Mouse (Mus musculus): ENCODE measurements around the gene Pxt1. TPM values are rescaled to one million over a fixed set of nuclear protein-coding genes. Genes with fewer than 3 reads are reported as not detected.

Pxt1 gene
- polyA plus RNA-seq, 1 experiment from 2014 or later = not detected

- Histone ChIP-seq H3K4me1 (ENCODE audit: control insufficient read depth, insufficient read depth, low read length) (no peaks in the 10 kb centered on the region), H3K36me3 (ENCODE audit: control insufficient read depth, insufficient read depth, low read length) (no peaks in the 10 kb centered on the region), H3K27me3 (ENCODE audit: control insufficient read depth, insufficient read depth, low read length) (peaks cover 8% of the 10 kb centered on the region; the same call in 1 of the 2 replicates), H3K9me3 (ENCODE audit: control insufficient read depth, low read length) (no peaks in the 10 kb centered on the region), H3K27ac (replicated peaks; ENCODE audit: low read depth, low read length) (no peak overlapping the region), H3K4me2 (ENCODE audit: low read length) (no peak overlapping the region), H3K9ac (replicated peaks; ENCODE audit: low read length) (no peak overlapping the region), H3K4me3 (replicated peaks; ENCODE audit: low read depth, low read length) (no peak overlapping the region)
- WGBS = 85% methylated on average over 5 of the region's 5 CpGs
- ATAC-seq (ENCODE audit: low FRiP score, low TSS enrichment) = no peak
- no peak for DNase-seq
These were observed 30.4 kb downstream of the Pxt1 start for GRCm38 (mm10) chr17:28913200-28913599.

DNA sequence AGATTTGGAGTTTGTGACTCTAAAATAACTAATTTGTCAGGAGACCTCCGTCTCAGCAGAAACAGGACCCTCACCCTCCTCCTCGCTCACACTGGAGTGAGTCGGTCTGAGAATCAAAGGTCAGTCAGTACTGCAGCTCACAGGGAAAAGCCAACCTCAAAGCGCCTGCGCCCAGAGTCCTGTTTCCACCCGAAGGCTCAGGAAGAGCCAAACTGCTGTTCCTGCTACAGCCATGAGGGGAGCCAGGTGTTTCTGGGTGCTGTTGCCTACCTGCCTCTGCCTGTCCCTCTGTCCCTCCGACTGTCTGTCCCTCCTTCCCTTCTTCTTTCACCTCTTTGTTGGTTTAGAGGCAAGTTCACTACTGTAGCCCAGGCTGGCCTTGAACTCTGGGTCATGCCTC is 33.5 kb downstream of the Pxt1 start:
- Histone ChIP-seq H3K4me1 (ENCODE audit: control insufficient read depth, insufficient read depth, low read length) (peaks cover 5% of the 10 kb centered on the region), H3K36me3 (ENCODE audit: control insufficient read depth, insufficient read depth, low read length) (no peaks in the 10 kb centered on the region), H3K27me3 (ENCODE audit: control insufficient read depth, insufficient read depth, low read length) (peaks cover 8% of the 10 kb centered on the region; the same call in 1 of the 2 replicates), H3K9me3 (ENCODE audit: control insufficient read depth, low read length) (no peaks in the 10 kb centered on the region), H3K4me3 (replicated peaks; ENCODE audit: low read depth, low read length) (no peak overlapping the region), H3K27ac (replicated peaks; ENCODE audit: low read depth, low read length) (no peak overlapping the region), H3K9ac (replicated peaks; ENCODE audit: low read length) (no peak overlapping the region), H3K4me2 (ENCODE audit: low read length) (no peak overlapping the region)
- no peak for DNase-seq
- WGBS = 25% methylated on average over 7 of the region's 7 CpGs
- no peak for ATAC-seq (ENCODE audit: low FRiP score, low TSS enrichment)

DNA sequence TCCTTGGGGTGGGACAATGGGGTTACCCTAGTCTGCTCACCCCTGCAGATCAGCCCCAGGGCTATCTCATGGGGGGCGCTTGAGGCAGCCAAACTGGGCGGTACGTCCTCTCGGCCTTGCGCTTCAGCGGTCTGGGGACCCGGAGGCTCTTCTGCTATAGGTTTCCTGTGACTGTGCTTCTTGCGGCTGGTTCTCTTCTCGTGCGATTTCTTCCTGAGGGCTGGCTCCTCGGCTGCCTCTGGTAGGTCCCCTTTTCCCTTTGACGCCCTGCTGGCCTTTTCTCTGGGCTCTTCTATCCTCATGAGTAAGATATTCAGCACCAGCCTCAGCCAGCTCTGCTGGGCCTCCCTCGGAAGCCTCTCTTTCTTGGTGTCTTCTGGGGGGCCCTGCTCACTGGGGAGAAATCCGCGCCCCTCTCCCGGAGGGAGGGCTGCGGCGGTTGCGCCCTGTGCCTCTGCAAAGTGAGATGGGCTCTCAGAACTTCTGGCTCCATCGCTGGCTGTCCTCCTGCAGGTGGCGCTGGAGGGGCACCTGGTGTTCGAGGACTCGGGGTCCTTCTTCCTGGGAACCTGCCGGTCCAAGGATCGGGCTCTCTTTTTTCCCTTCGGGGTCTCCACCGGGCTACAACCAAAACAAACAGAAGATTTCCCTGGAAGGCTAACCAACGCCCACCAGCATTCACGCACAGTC is 34.2 kb downstream of the Pxt1 start:
- Histone ChIP-seq H3K27ac (replicated peaks; ENCODE audit: low read depth, low read length) (no peak overlapping the region), H3K36me3 (ENCODE audit: control insufficient read depth, insufficient read depth, low read length) (no peaks in the 10 kb centered on the region), H3K4me1 (ENCODE audit: control insufficient read depth, insufficient read depth, low read length) (peaks cover 12% of the 10 kb centered on the region), H3K9me3 (ENCODE audit: control insufficient read depth, low read length) (no peaks in the 10 kb centered on the region), H3K4me2 (ENCODE audit: low read length) (peak overlapping the region; percentile 33), H3K27me3 (ENCODE audit: control insufficient read depth, insufficient read depth, low read length) (peaks cover 8% of the 10 kb centered on the region; the same call in 1 of the 2 replicates), H3K9ac (replicated peaks; ENCODE audit: low read length) (no peak overlapping the region), H3K4me3 (replicated peaks; ENCODE audit: low read depth, low read length) (no peak overlapping the region; the same call in 1 of the 2 replicates)
- ATAC-seq (ENCODE audit: low FRiP score, low TSS enrichment) (no peak), DNase-seq (peak; percentile 72)
- WGBS = 12% methylated on average over 29 of the region's 29 CpGs

- Histone ChIP-seq H3K4me1 (ENCODE audit: control insufficient read depth, insufficient read depth, low read length) (peaks cover 16% of the 10 kb centered on the region), H3K27ac (replicated peaks; ENCODE audit: low read depth, low read length) (no peak overlapping the region), H3K4me3 (replicated peaks; ENCODE audit: low read depth, low read length) (no peak overlapping the region), H3K27me3 (ENCODE audit: control insufficient read depth, insufficient read depth, low read length) (peaks cover 8% of the 10 kb centered on the region; the same call in 1 of the 2 replicates), H3K9me3 (ENCODE audit: control insufficient read depth, low read length) (no peaks in the 10 kb centered on the region), H3K9ac (replicated peaks; ENCODE audit: low read length) (no peak overlapping the region), H3K36me3 (ENCODE audit: control insufficient read depth, insufficient read depth, low read length) (no peaks in the 10 kb centered on the region), H3K4me2 (ENCODE audit: low read length) (no peak overlapping the region)
- no peak for ATAC-seq (ENCODE audit: low FRiP score, low TSS enrichment)
- DNase-seq = peak; percentile 48
- WGBS = 65% methylated on average over 7 of the region's 7 CpGs
These were observed 35.7 kb downstream of the Pxt1 start for GRCm38 (mm10) chr17:28907959-28908358.

DNA sequence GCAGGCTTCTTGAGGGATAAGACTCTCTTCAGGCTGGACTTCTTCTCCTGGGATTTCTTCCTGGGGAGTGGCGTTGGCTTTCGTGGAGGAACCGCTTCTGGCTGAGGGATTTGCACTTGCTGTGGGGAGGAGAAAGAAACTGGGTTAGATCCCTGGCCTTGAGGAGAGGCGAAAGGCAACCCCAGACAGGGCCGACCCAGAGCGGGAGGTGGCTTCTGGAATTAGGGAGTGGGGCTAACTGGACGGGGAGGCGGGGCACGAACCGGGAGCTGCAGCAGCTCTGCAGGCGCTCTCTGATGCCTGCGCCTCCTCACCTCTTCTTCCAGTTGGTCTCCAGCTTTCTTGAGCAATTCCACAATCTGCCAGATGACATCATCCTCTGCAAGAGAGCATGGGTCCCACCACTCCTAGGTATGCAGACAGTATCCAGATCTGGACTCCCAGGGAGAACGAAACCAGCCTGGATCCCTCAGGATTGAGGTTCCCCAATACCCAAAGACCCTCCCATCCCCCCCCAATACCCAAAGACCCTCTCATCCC is 38.2 kb downstream of the Pxt1 start:
- peak overlapping the region; percentile 28 for H3K4me2 ChIP-seq (ENCODE audit: low read length)
- peaks cover 8% of the 10 kb centered on the region; the same call in 1 of the 2 replicates for H3K27me3 ChIP-seq (ENCODE audit: control insufficient read depth, insufficient read depth, low read length)
- H3K4me3 ChIP-seq (replicated peaks; ENCODE audit: low read depth, low read length) = no peak overlapping the region
- H3K27ac ChIP-seq (replicated peaks; ENCODE audit: low read depth, low read length) = peak overlapping the region; percentile 86
- H3K9ac ChIP-seq (replicated peaks; ENCODE audit: low read length) = peak overlapping the region; percentile 6; the same call in 1 of the 2 replicates
- H3K4me1 ChIP-seq (ENCODE audit: control insufficient read depth, insufficient read depth, low read length) = peaks cover 16% of the 10 kb centered on the region
- 52% methylated on average over 13 of the region's 13 CpGs for WGBS
- peak; percentile 27 for DNase-seq
- no peak for ATAC-seq (ENCODE audit: low FRiP score, low TSS enrichment)
- H3K9me3 ChIP-seq (ENCODE audit: control insufficient read depth, low read length) = no peaks in the 10 kb centered on the region
- no peaks in the 10 kb centered on the region for H3K36me3 ChIP-seq (ENCODE audit: control insufficient read depth, insufficient read depth, low read length)

- 23% methylated on average over 23 of the region's 23 CpGs for WGBS
- Histone ChIP-seq H3K9me3 (ENCODE audit: control insufficient read depth, low read length) (no peaks in the 10 kb centered on the region), H3K4me3 (replicated peaks; ENCODE audit: low read depth, low read length) (no peak overlapping the region), H3K4me1 (ENCODE audit: control insufficient read depth, insufficient read depth, low read length) (peaks cover 16% of the 10 kb centered on the region), H3K36me3 (ENCODE audit: control insufficient read depth, insufficient read depth, low read length) (no peaks in the 10 kb centered on the region), H3K4me2 (ENCODE audit: low read length) (peak overlapping the region; percentile 28), H3K27me3 (ENCODE audit: control insufficient read depth, insufficient read depth, low read length) (peaks cover 8% of the 10 kb centered on the region; the same call in 1 of the 2 replicates), H3K9ac (replicated peaks; ENCODE audit: low read length) (peak overlapping the region; percentile 18; the same call in 1 of the 2 replicates), H3K27ac (replicated peaks; ENCODE audit: low read depth, low read length) (peak overlapping the region; percentile 86)
- peak; percentile 79; the same call in 1 of the 2 replicates for ATAC-seq (ENCODE audit: low FRiP score, low TSS enrichment)
- DNase-seq = peak; percentile 86
These were observed 38.9 kb downstream of the Pxt1 start for GRCm38 (mm10) chr17:28904546-28905376.

- no peak for DNase-seq
- no peak for ATAC-seq (ENCODE audit: low FRiP score, low TSS enrichment)
- no peak overlapping the region for H3K4me3 ChIP-seq (replicated peaks; ENCODE audit: low read depth, low read length)
- no peak overlapping the region for H3K27ac ChIP-seq (replicated peaks; ENCODE audit: low read depth, low read length)
- peaks cover 21% of the 10 kb centered on the region for H3K4me1 ChIP-seq (ENCODE audit: control insufficient read depth, insufficient read depth, low read length)
- no peak overlapping the region for H3K9ac ChIP-seq (replicated peaks; ENCODE audit: low read length)
- H3K27me3 ChIP-seq (ENCODE audit: control insufficient read depth, insufficient read depth, low read length) = no peaks in the 10 kb centered on the region
- WGBS = 63% methylated on average over 4 of the region's 4 CpGs
- no peaks in the 10 kb centered on the region for H3K9me3 ChIP-seq (ENCODE audit: control insufficient read depth, low read length)
- no peaks in the 10 kb centered on the region for H3K36me3 ChIP-seq (ENCODE audit: control insufficient read depth, insufficient read depth, low read length)
- no peak overlapping the region for H3K4me2 ChIP-seq (ENCODE audit: low read length)
These were observed 42.1 kb downstream of the Pxt1 start for GRCm38 (mm10) chr17:28901559-28901958.

DNA sequence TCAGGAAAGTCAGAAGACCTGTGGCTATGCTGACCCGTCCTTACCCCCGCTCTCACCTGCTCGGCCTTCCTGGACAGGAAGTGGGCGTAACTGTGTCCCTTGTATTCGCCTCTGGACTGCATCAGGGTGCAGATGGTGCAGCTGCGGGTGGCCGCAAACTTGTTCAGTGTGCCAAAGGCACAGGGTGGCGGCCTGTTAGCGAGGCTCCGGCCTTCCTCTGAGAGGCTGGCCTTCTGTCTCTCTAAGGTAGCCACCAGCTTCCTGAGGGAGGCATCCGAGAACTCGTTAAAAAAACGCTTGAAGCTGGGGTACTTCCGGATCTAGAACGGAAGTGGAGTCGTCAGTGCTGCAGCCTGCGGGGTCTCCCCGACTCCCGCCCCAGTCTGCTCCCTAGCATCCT is 44.2 kb downstream of the Pxt1 start:
- DNase-seq (no peak), ATAC-seq (ENCODE audit: low FRiP score, low TSS enrichment) (no peak)
- 82% methylated on average over 19 of the region's 19 CpGs for WGBS
- no peaks in the 10 kb centered on the region for H3K36me3 ChIP-seq (ENCODE audit: control insufficient read depth, insufficient read depth, low read length)
- no peak overlapping the region for H3K4me2 ChIP-seq (ENCODE audit: low read length)
- no peak overlapping the region for H3K4me3 ChIP-seq (replicated peaks; ENCODE audit: low read depth, low read length)
- no peaks in the 10 kb centered on the region for H3K9me3 ChIP-seq (ENCODE audit: control insufficient read depth, low read length)
- peaks cover 9% of the 10 kb centered on the region for H3K4me1 ChIP-seq (ENCODE audit: control insufficient read depth, insufficient read depth, low read length)
- H3K27me3 ChIP-seq (ENCODE audit: control insufficient read depth, insufficient read depth, low read length) = no peaks in the 10 kb centered on the region
- H3K27ac ChIP-seq (replicated peaks; ENCODE audit: low read depth, low read length) = no peak overlapping the region
- H3K9ac ChIP-seq (replicated peaks; ENCODE audit: low read length) = no peak overlapping the region
